Mouse (Mus musculus): ENCODE data around the gene Ntsr2.

- TF ChIP-seq CTCF (IDR thresholded peaks at IDR 0.05; ENCODE audit: low read depth), result no peak
- no peak for TF ChIP-seq EP300 (optimal IDR thresholded peaks at IDR 0.05)
Observed at GRCm38 (mm10) chr12:16672246-16672645, 19.1 kb downstream of the Ntsr2 start.

Measured in stomach, postnatal 0 days (tissue).